Mouse (Mus musculus) cerebellum, adult 18-20 months (tissue): ENCODE measurements around the gene Pard6b.
"Not testable (repeated sequence)": the region's sequence is repeated elsewhere in the genome, so short reads cannot be mapped to it uniquely, and the experiment has no call there.

Experiments
- DNase-seq, 2 experiments: peaks; one replicate each; pipeline ENCODE4 v3.0.0; 2021

The Pard6b gene

DNA sequence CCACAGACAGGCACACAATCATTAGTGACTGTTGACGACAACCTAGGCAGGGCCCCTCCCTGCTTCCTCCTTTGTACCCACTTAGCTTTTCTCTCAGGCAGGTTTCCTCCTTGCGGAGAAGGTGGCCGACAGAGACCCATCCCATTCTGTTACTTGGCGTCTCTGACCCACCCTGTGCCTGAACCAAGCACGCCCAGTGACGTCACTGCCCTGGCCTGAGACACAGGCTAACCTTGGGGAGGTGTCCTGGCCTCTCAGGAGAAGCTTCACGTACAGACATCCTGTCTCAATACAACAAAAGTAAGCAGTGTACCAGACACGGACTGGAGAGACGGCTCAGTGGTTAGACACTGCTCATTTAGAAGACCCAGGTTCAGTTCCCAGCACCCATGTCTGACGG is 22.5 kb downstream of the Pard6b start:
- DNase-seq = no peak

DNA sequence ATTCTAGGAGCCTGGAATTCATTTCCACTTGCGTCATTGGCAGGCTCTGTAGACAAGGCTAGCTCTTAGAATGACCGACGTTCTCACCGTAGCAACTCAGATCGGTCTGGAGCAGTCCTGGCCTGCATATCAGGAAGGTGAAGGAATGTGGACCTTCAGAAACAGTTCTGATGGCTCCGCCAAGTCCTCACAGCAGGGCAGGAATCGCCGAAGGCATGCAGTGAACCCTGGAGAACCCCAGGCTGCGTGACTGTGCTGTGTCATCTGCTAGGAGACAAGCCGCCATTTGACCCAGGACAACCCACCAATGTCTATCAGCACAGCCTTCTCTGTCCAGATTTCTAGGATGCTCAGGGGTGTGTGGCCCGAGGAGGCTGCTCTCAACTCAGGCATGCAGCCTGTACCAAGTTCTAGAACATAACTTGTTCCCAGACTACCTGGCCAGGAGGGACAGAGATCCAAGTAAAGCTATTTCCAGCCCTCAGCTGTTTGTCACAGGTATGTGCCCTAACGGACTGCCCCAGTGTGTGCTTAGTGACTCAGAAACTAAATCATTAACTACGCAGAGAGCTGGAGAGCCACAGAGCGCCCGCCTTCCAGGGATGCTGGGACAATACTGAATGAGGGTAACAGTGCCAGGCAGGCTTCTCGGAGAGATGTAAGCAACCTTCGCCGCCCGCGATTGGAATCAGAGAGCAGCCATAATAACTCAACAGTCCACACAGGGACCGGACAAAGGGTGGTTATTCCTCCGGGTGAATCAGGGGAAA is 23.8 kb downstream of the Pard6b start:
- no peak for DNase-seq

DNA sequence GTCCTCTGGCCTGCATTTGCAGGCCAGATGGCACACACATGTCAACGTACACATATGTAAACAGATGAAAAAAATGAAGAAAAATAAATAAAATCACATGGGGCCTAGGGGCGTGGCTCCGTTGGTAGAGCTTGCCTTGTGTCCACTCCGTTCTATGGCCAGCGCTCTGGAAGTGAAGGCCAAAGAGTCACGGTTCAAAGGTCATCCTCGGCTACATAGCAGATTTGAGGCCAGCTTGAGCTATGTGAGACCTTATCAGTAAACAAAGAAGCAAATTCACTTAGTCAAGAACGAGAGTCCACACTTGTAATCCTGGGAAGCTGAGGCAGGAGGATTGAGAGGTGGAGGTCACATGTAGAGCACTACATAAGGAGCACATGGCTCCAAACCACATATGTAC is 24.5 kb downstream of the Pard6b start:
- DNase-seq = no peak

DNA sequence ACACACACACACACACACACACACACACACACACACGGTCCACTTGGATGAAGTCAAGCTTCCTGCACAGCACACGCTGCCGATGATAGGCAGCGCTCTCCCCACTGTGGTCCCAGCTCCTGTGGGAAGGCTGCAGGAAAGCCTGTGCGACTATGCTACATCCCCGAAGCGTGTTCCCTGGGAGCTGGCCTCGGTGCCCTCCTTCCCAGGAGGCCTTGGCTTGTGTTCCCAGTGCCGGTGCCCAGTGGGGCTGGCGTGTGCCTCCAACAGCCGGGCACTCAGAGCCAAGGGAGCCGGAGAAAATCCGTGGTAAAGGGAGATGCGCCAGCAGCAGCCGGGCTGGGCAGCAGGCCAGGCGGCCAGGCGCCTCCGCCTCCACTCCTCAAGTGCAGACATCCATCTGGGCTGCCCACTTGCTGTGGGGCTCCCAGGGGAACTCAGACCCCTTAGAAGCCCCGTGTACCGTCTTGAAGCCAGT is 25.9 kb downstream of the Pard6b start:
- peak; percentile 83 to 90 for DNase-seq

DNA sequence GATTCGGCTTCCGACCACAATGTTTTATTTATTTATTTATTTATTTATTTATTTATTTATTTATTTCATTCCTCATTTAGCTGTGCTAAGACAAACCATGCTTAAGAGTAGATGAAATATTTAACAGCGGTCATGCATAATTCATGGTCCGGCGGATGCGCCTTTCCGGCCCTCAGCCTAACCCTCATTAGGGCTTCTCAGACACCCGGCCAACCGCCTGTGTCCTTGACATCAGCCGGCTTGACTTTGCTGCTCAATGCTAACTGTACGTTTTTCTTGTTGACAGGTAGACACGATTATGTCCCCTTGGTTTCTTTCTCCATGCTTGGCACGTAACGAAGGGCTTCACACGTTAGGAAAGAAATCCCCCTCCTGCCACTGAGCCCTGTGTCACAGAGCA is 26.6 kb downstream of the Pard6b start:
- peak in 1 of 2 experiments; percentile 33 for DNase-seq

DNA sequence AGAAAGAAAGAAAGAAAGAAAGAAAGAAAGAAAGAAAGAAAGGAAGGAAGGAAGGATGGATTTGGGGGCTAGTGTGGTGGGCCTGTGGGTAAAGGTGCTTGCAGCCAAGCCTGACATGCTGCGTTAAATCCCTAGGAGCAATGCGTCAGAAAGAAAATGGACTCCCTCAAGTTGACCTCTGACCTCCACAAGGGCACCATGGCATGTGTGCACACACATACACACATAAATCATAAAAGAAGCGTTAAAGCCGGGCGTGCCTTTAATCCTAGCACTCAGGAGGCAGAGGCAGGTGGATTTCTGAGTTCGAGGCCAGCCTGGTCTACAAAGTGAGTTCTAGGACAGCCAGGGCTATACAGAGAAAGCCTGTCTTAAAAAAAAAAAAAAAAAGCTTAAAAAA is 27.1 kb downstream of the Pard6b start:
- not testable (repeated sequence) for DNase-seq

DNA sequence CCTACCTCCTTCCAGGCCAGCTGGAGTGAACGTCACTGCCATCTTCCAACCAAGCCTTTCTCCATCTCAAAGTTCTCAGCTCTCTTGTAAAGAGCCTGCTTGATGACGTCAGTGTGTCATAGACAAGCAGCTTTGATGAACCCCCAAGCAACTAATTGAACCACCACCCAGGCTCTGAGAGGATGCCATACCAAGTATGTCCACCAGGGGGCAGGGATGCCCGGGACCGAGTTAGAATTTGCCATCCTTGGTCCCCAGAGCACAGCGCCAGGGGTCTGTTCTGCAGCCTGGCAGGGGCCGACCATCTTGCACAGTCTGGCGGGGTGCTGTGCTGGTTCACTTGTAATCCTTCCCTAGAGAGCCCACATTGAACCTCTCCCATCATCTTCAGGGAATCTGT is 31.1 kb downstream of the Pard6b start:
- DNase-seq = peak; percentile 54 to 78

DNA sequence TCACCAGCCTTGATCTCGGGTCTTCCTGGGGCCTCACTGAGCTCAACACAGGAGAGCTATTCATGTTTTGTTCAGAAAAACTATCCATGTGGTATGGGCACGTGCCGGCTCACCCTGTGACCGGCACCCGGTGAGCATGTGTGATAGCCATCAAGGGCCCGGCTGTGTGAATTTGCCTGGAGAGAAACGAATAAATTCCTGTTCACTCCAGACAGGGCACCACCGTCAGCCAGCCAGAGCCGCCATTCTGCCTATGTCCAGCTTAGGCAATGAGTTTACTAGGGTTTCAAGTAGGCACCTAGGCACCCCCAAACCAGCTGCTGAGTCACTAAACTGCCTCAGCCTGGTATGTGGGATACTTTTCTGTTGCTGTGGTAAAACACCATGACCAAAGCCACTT is 32.5 kb downstream of the Pard6b start:
- no peak for DNase-seq

DNA sequence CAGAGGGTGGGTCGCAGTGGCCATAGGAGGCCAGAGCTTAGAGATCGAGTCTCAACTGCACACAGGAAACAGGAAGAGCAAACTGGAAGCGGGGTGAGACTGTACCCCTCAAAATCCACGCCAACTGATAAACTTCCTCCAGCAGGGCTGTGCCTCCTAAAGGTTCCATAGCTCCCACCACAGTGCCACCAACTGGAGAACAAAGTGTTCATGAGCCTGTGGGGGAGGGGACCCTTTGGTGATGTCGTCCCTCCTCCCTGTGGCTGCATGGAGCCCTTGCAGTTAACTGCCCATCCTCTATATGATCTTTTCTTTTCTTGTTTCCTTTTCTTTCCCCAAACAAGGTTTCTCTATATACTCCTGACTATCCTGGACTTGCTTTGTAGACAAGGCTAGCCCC is 32.9 kb downstream of the Pard6b start:
- no peak for DNase-seq

DNA sequence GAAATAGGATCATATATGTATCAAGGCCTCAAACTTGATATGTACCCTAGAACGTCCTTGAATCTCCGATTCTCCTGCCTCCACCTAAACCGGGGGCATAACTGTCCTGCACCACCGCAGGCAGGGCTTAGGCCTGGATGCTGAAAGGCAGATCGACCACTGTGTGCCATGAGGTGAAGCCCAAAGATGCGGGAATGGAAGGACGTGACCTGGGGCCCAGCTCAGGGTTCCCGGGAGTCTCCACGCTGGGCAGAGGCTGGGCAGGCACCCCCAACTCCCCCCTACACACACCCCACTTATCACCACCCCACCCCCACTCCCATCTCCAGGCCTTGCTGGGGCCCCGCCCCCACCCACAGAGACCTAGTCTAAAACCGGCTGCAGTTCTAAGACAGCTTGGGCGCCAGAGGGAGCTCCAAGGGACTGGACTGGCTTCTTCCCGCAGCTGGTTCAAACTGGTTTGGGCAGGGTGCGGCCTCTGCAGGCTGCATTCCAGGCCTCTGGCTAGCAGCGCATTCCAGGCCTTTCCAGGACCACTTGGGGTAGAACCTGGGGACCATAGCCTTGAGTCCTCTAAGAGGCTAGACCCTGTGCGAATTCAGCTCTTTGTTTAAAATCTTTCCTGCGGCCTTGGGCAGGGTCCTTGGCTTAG is 34.0 kb downstream of the Pard6b start:
- no peak for DNase-seq

DNA sequence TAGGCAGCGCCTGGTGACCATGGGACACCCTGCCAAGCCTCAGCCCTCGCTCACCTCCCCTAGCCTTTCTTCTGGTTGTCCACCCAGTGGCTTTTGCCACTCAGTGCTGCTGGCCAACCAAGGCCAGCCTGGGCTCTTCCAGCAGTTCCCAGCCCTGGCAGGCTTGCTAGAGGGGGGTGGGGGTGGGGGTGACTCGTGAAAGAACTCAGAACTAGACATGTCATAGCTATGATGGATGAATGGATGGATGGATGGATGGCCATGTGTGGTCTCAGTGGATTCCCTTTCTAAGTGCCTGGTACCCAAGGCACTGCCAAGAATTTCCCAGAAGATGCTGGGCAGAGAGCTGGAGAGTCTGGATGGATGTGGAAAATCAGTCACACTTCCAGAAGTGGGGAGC is 35.0 kb downstream of the Pard6b start:
- no peak for DNase-seq

DNA sequence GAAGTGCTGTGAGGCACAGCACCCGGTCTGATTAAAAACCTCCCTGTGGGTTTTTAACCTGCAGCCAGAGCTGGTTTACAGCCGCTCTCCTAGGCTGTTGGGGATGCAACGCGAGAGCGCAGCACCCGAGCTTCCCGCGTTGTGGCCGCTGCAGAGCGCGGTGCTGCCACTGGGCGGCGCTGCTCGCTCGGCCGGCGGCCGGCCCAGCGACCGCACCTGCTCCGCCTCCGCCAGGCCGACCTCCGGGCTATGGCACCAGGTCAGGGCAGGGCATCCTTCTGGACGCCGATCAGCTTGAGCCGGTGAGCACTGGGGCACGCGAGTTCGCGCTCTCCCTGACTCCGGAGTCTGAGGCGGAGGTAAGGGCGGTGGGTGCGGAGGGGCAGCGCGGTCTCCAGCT is 36.3 kb downstream of the Pard6b start:
- peak; percentile 32 to 74 for DNase-seq

DNA sequence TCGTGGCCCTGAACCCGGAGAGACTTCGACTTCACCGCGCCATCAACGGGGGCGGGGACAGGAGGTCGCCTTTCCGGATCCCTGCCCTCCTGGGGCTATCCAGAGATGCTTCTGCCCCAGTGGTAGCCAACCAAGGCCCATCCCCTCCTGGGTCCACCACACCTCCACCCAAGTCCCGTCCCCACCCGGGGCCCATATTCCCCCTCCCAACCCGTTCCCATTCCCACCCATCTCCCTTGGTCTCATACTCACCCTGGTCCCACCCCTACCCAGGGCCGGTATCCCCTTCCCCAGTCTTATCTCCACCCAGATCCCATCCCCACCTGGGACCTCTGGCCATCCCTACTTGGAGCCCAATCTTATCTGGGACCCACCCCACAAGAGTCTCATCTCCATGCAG is 36.7 kb downstream of the Pard6b start:
- no peak for DNase-seq

DNA sequence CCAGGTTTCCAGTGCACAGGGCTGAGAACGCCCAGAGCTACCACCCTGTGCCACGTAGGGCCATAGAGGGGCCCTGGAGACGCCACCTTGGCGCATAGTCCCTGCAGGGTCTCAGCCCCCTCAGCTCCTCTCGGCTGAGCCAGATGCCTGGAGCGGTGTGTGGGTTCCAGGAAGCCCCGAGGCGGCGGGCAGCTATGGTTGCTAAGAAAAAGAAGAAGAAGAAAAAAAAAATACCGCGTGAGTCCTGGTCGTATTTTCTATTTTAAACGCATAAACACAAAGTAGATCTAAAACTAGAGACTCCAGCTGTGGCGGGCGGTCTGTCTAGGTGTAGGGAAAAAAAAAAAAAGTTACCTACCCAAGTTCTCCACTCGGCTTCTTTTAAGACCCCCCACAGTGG is 37.2 kb downstream of the Pard6b start:
- DNase-seq = no peak

DNA sequence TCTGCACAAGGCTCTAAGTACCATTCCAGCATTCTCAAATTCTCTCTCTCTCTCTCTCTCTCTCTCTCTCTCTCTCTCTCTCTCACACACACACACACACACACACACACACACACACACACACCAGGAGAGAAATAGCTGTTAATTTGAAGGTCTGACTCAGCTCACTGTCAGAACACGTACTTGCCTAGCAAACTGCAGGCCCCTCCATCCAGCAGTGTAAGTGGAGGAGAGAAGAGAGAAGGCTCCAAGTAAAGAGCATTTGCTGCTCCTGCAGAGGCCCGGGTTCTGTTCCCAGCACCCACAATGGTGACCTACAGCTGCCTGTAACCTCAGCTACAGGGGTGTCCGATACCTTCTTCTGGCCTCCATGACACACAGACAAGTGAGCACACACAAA is 37.7 kb downstream of the Pard6b start:
- DNase-seq = no peak

DNA sequence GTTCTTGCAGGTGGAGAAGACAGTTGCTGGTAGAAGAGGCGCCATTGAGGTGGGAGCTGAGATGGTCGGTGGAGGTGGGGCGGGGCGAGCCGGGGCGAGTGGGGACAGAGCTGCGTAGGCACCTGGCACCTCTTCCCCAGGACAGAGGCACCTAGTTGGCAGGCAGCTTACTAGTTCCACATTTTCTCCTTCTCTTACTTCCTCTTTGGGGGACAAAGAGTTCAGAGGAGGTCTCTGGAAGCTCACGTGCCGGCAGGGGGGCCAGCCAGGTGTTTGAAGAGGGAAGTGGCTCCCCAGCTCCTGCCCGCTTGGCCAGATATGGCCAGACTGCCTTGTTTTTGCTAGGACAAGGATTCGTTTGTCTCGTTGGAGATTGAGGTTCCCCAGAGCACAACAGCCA is 38.3 kb downstream of the Pard6b start:
- no peak for DNase-seq

DNA sequence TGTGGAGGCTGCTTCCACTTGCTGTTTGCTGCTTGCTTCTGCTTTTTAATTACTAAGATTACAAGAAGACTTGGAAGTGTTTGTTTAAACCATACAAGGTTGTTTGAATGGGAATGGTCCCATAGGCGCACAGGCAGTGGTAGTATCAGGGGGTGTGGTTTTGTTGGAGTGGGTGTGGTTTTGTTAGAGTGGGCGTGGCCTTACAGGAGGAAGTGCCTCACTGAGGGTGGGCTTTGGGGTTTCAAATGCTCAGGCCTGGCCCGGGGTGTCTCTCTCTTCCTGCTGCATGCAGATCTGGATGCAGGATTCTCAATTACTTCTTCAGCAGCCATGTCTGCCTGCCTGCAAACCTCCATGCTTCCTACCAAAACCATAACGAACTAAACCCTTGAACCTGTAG is 40.1 kb downstream of the Pard6b start:
- DNase-seq = no peak

DNA sequence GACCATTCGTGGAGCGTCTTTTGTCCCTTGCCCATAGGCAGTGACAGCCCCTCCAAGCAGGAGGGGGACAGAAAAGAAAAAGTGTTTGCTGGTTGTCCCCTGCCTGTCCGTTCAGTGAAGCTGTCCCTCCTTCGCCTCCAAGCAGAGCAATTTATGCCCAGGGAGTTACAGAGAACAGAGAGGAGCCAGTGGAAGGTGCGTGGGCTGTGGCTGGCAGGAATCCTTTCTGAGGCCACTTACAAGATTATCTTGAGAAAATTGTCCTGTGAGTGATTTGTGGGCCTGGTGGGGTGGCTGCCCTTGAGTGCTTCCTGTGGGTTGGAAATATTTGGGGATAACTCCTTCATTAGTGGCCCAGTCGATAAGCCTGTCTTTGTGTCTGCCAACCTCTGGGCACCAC is 42.8 kb downstream of the Pard6b start:
- DNase-seq = no peak

DNA sequence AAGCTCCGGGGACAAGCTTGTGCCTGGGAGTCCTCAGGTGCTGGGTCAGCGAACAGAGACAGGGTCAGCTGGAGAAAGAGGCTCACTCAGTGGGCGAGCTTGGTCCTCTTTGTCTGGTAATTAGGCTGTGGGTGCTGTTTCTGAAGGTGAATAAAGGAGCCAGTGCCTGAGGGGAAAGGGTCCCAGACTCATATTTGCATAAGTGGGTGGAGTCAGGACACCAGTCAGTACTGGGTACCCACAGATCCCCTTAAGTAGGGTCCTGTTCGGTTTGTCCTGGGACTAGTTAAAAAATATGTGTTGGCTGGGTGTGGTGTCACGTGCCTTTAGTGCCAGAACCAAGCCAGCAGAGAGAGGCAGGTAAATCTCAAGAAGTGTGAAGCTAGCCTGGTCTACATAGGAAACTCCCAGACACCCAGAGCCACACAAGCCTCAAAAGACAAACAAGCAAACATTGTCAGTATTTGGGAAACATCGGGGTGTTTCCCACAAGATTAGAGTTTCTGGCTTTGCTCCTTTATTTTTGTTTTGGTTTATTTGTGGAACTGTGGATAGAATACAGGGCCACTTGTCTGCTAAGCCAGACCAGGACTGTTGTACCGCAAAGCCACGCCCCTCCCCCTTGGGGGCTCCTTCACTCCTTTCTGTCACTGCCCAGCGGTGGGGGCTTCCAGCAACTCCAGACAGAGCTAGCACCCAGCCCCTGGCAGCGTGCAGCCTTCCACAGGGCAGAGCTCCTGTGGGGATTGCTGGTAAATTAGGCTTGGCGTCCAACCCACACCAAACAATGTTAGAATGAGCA is 44.7 kb downstream of the Pard6b start:
- DNase-seq = no peak

DNA sequence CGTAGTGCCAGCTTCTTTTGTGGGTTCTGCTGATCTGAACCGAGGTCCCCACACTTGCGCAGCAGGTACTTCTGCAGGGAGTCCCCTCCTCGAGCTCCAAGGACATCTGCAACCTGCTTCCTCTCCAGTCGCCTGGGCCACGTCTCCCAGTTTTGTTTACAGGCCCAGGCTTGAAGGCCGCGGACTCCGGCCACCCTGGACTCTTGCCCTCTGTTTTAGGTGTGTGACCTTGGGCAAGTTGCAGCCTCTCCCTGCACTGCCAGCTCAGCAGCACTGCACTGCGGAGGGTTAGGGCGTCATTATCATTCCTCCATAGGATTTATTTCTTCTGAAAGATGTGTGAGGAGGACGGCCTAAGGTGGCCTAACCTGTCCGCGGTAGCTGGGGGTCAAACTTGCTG is 47.0 kb downstream of the Pard6b start:
- no peak for DNase-seq

DNA sequence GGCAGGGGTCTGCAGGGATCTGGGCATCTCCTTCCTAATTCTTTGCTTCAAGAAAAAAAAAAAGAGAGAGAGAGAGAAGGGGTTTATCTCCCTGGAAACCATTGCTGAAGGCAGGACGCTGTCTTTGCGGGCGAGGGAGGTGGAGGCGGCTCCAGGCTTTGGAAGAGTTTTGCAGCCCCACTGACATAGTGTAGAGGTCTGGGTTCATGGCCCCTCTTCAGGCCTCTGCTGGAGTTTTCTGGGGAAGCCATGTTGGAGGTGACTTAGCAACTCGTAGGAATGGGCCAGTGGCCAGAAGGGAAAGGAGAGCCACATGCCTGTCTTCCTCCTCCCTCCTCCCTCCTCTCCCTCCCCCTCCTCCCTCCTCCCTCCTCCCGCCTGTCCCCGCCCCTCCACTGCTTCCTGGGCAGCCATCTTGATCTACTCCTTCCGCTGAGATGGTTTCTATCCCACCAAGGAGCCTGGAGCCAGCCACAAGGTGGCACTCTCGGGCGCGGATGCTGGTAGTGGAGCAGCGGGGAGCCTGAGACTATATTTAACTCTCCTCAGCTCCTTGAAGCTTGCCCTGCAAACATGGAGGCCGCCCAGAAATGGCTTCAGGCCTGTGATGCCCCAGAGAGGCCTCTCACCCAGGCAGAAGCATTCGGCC is 47.5 kb downstream of the Pard6b start:
- DNase-seq = peak; percentile 56

DNA sequence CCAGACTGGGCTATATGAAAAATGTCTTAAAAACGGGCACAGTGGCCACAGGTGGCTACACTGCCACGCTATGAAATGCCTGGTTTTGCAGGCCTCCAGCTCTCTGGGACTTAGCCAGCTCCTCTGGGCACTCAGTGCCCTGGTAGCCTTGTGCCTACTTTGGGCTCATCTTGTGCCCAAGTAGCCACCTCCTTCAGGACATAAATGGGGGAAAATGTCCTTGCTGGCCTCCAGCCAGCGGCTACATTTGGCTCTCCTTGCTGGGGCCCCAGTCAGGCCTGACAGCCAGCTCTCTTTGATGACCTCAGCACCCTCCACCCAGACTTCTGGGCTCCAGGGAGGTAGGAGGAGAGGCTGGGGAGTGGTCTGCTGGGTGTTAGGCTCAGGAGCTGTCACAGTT is 49.2 kb downstream of the Pard6b start:
- no peak for DNase-seq

DNA sequence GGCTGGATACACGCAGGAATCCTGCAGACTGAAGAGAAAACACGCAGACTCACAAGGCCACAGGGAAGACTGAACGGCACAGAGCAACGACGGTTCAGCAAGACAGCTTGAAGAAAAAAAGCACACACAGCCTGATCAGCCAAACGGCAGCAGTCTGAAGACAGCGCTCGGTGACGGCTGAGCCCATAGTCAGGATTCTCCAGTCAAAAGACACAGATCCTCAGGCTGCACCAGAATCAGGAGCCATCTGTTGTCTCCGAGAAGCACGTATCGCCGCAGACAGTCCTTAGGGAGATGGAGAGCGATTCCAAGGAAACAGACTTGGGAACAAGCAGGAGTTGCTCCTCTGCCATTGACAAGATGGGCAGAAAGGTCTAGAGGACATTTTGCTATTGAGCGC is 56.4 kb downstream of the Pard6b start:
- DNase-seq = no peak
